Mouse (Mus musculus) retina, embryonic 14.5 days (tissue): ENCODE data around the gene Gpr35.
"Not testable (repeated sequence)": the region's sequence is repeated elsewhere in the genome, so short reads cannot be mapped to it uniquely, and the experiment has no call there.

Experiments used
- DNase-seq: peaks from one replicate; pipeline ENCODE4 v3.0.0-alpha.2; 2015; ENCODE audit warnings: low spot score

Gene Gpr35

GRCm38 (mm10) chr1:92933611-92934010, 17.1 kb upstream of the Gpr35 start:
- no peak for DNase-seq

GRCm38 (mm10) chr1:92934182-92934827, 16.4 kb upstream of the Gpr35 start, which contains the start of gene Capn10:
Gene Capn10, plus strand, starts transcription at chr1:92934376.
- DNase-seq: peak; percentile 96

GRCm38 (mm10) chr1:92935054-92935962, 15.4 kb upstream of the Gpr35 start:
- peak; percentile 29 for DNase-seq

- DNase-seq: no peak
Measured at GRCm38 (mm10) chr1:92935977-92936376, 14.7 kb upstream of the Gpr35 start.

- no peak for DNase-seq
Measured at GRCm38 (mm10) chr1:92936467-92936866, 14.2 kb upstream of the Gpr35 start.

GRCm38 (mm10) chr1:92937797-92938196, 12.9 kb upstream of the Gpr35 start:
- DNase-seq: no peak

GRCm38 (mm10) chr1:92939746-92940145, 10.9 kb upstream of the Gpr35 start:
- DNase-seq: no peak

GRCm38 (mm10) chr1:92943219-92943989, 7.3 kb upstream of the Gpr35 start:
- no peak for DNase-seq

- DNase-seq: no peak
Measured at GRCm38 (mm10) chr1:92947966-92948365, 2.7 kb upstream of the Gpr35 start.

GRCm38 (mm10) chr1:92949426-92949825, 1.2 kb upstream of the Gpr35 start:
- DNase-seq: peak; percentile 61

GRCm38 (mm10) chr1:92953641-92954040, 3.0 kb downstream of the Gpr35 start:
- no peak for DNase-seq

GRCm38 (mm10) chr1:92956571-92957335, 6.1 kb downstream of the Gpr35 start:
- DNase-seq: peak; percentile 21

- DNase-seq: no peak
Measured at GRCm38 (mm10) chr1:92958999-92959398, 8.3 kb downstream of the Gpr35 start.

- DNase-seq: not testable (repeated sequence)
Measured at GRCm38 (mm10) chr1:92970791-92971190, 20.1 kb downstream of the Gpr35 start.

GRCm38 (mm10) chr1:92971879-92972795, 21.5 kb downstream of the Gpr35 start:
- DNase-seq: no peak

GRCm38 (mm10) chr1:92972854-92973253, 22.2 kb downstream of the Gpr35 start:
- DNase-seq: no peak

- DNase-seq: peak; percentile 8
Measured at GRCm38 (mm10) chr1:92976141-92976566, 25.5 kb downstream of the Gpr35 start.

- DNase-seq: no peak
Measured at GRCm38 (mm10) chr1:92978645-92979044, 28.0 kb downstream of the Gpr35 start.

- DNase-seq: no peak
Measured at GRCm38 (mm10) chr1:92979073-92979602, 28.5 kb downstream of the Gpr35 start.
